Mouse (Mus musculus) CH12F3 (cell line): ENCODE measurements around the gene Rora.

Source experiments
- in situ Hi-C: fragments of 300-500 bp; cut with MboI; formaldehyde crosslinking; loops from 2 replicates; pipeline ENCODE4 v1.14.3; 2020; ENCODE audit warnings: low sequenced_read_pairs

Rora gene

GRCm38 (mm10) chr9:68987290-68988042 is 333.9 kb downstream of the Rora start:
- in situ Hi-C loops, result no loop called here

GRCm38 (mm10) chr9:68988162-68988911 is 334.8 kb downstream of the Rora start:
- in situ Hi-C loops, result no loop called here

GRCm38 (mm10) chr9:68989885-68990449 is 336.4 kb downstream of the Rora start:
- in situ Hi-C loops, result no loop called here

GRCm38 (mm10) chr9:68993881-68994280 is 340.3 kb downstream of the Rora start:
- in situ Hi-C loops, result no loop called here

- in situ Hi-C loops, result no loop called here
These were observed 345.4 kb downstream of the Rora start for GRCm38 (mm10) chr9:68998961-68999360.

- in situ Hi-C loops, result no loop called here
These were observed 350.9 kb downstream of the Rora start for GRCm38 (mm10) chr9:69004514-69004913.

GRCm38 (mm10) chr9:69006666-69007065 is 353.1 kb downstream of the Rora start:
- in situ Hi-C loops, result no loop called here

GRCm38 (mm10) chr9:69008706-69009105 is 355.1 kb downstream of the Rora start:
- in situ Hi-C loops, result no loop called here

GRCm38 (mm10) chr9:69010886-69011285 is 357.3 kb downstream of the Rora start:
- in situ Hi-C loops, result no loop called here

- in situ Hi-C loops, result no loop called here
These were observed 359.7 kb downstream of the Rora start for GRCm38 (mm10) chr9:69013186-69013715.

- in situ Hi-C loops, result no loop called here
These were observed 360.6 kb downstream of the Rora start for GRCm38 (mm10) chr9:69014203-69014602.

GRCm38 (mm10) chr9:69020381-69020780 is 366.8 kb downstream of the Rora start:
- in situ Hi-C loops, result no loop called here

GRCm38 (mm10) chr9:69021482-69021881 is 367.9 kb downstream of the Rora start:
- in situ Hi-C loops, result no loop called here

GRCm38 (mm10) chr9:69023314-69023713 is 369.7 kb downstream of the Rora start:
- in situ Hi-C loops, result no loop called here

GRCm38 (mm10) chr9:69028177-69028576 is 374.6 kb downstream of the Rora start:
- in situ Hi-C loops, result no loop called here

GRCm38 (mm10) chr9:69034301-69034871 is 380.8 kb downstream of the Rora start:
- in situ Hi-C loops, result no loop called here

- in situ Hi-C loops, result no loop called here
These were observed 381.9 kb downstream of the Rora start for GRCm38 (mm10) chr9:69035456-69035855.

GRCm38 (mm10) chr9:69036296-69036695 is 382.7 kb downstream of the Rora start:
- in situ Hi-C loops, result no loop called here

GRCm38 (mm10) chr9:69043920-69044613 is 390.5 kb downstream of the Rora start:
- in situ Hi-C loops, result no loop called here

- in situ Hi-C loops, result no loop called here
These were observed 391.1 kb downstream of the Rora start for GRCm38 (mm10) chr9:69044614-69045133.
